ENCODE assay signal across 25 mouse cellular contexts in the genomic region with DNA sequence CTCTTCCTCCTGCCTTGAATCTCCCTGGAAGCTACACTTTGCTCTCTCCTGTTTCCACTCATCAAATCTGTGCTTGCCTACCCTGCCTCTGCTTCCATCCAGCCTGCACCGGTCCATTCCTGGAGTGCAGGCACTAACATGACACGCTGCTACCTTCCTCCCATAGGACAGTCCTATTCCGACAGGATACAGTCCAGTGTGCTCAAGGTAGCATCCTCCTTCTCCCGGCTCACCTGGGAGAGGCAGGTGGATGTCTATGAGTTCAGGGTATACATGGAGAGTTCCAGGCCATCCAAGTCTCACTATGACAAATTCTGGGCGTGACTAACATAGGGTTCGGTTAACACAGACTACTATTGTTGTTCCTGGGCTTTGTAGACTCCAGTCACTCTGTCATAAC. TPM values are rescaled to one million over a fixed set of nuclear protein-coding genes. Genes with fewer than 3 reads are reported as not detected.
DNase-seq lines count a peak whose midpoint lies in the region; ATAC-seq lines count a peak whose summit lies in the region.
"Had no signal": no experiment of that assay in that cellular context is flagged by ENCODE, and none has a peak within 500 bp of the region (broad histone marks: within the 10 kb centered on the region; RNA-seq: fewer than 3 reads in every experiment).

No protein-coding gene starts in this region.

- no peak overlapping the region for H3K27ac ChIP-seq in forebrain, embryonic 12.5 days
- no peak overlapping the region for H3K27ac ChIP-seq in forebrain, embryonic 10.5 days
- no peak overlapping the region for H3K27ac ChIP-seq in hindbrain, embryonic 13.5 days
- no peak overlapping the region for H3K27ac ChIP-seq in hindbrain, embryonic 10.5 days
- H3K27ac ChIP-seq in kidney, embryonic 16.5 days (ENCODE audit: low read length) = no peak overlapping the region
- H3K27ac ChIP-seq in neural tube, embryonic 12.5 days = no peak overlapping the region
- H3K27ac ChIP-seq in neural tube, embryonic 15.5 days (replicated peaks) = no peak overlapping the region
- H3K27ac ChIP-seq: embryonic facial prominence, embryonic 13.5 days; heart, adult 2 months; heart, embryonic 10.5 days; heart, embryonic 13.5 days; hindbrain, embryonic 14.5 days; intestine, embryonic 15.5 days had no signal

- no peak for DNase-seq in forebrain, embryonic 10.5 days (ENCODE audit: extremely low spot score, low spot score)
- no peak for DNase-seq in hindbrain, embryonic 10.5 days (ENCODE audit: low spot score)
- no peak for DNase-seq in kidney, adult 11 months
- DNase-seq: adrenal gland, adult 2 months; adrenal gland, postnatal 14 days; B cell, adult 2 months; cerebellum, adult 11 months; cerebellum, adult 2 months; cerebellum, adult 9-11 months; cerebellum, postnatal 25 days; forebrain, postnatal 0 days; gastrocnemius, postnatal 25 days; heart, adult 2 months had no signal

- H3K36me3 ChIP-seq in forebrain, embryonic 12.5 days (replicated peaks) = no peaks in the 10 kb centered on the region
- H3K36me3 ChIP-seq in forebrain, embryonic 10.5 days (replicated peaks) = no peaks in the 10 kb centered on the region
- no peaks in the 10 kb centered on the region for H3K36me3 ChIP-seq in hindbrain, embryonic 13.5 days
- H3K36me3 ChIP-seq in hindbrain, embryonic 10.5 days = no peaks in the 10 kb centered on the region
- no peaks in the 10 kb centered on the region for H3K36me3 ChIP-seq in kidney, embryonic 16.5 days (ENCODE audit: insufficient read depth, low read length)
- H3K36me3 ChIP-seq in neural tube, embryonic 12.5 days = no peaks in the 10 kb centered on the region
- H3K36me3 ChIP-seq in neural tube, embryonic 15.5 days = no peaks in the 10 kb centered on the region
- H3K36me3 ChIP-seq: embryonic facial prominence, embryonic 13.5 days; G1E; heart, embryonic 10.5 days; heart, embryonic 13.5 days; intestine, embryonic 15.5 days had no signal

- 0 out of 2 replicates have a peak, but pooled peaks have one; percentile 17 for ATAC-seq in forebrain, embryonic 12.5 days (ENCODE audit: low FRiP score)
- ATAC-seq in hindbrain, embryonic 13.5 days (ENCODE audit: low FRiP score) = 0 out of 2 replicates have a peak, but pooled peaks have one; percentile 49
- 0 out of 2 replicates have a peak, but pooled peaks have one; percentile 2 for ATAC-seq in kidney, embryonic 16.5 days (ENCODE audit: low FRiP score, low TSS enrichment)
- ATAC-seq in neural tube, embryonic 12.5 days (ENCODE audit: low FRiP score, low read depth) = 0 out of 2 replicates have a peak, but pooled peaks have one; percentile 65
- no peak for ATAC-seq in neural tube, embryonic 15.5 days (ENCODE audit: low FRiP score)
- ATAC-seq: forebrain, postnatal 0 days; intestine, embryonic 15.5 days had no signal

- H3K4me1 ChIP-seq in forebrain, embryonic 12.5 days = peaks cover 10% of the 10 kb centered on the region
- H3K4me1 ChIP-seq in forebrain, embryonic 10.5 days = peaks cover 11% of the 10 kb centered on the region
- peaks cover 10% of the 10 kb centered on the region for H3K4me1 ChIP-seq in hindbrain, embryonic 13.5 days (replicated peaks)
- H3K4me1 ChIP-seq in hindbrain, embryonic 10.5 days (replicated peaks) = peaks cover 14% of the 10 kb centered on the region
- H3K4me1 ChIP-seq in kidney, embryonic 16.5 days (ENCODE audit: insufficient read depth, low read length) = peaks cover 4% of the 10 kb centered on the region; the same call in 1 of the 2 replicates
- H3K4me1 ChIP-seq in neural tube, embryonic 12.5 days = peaks cover 7% of the 10 kb centered on the region
- peaks cover 9% of the 10 kb centered on the region for H3K4me1 ChIP-seq in neural tube, embryonic 15.5 days
- H3K4me1 ChIP-seq: intestine, embryonic 15.5 days had no signal

- H3K27me3 ChIP-seq in forebrain, embryonic 12.5 days = 0 out of 2 replicates have a peak, but pooled peaks cover 5% of the 10 kb centered on the region
- peaks cover 41% of the 10 kb centered on the region for H3K27me3 ChIP-seq in forebrain, embryonic 10.5 days (ENCODE audit: poor library complexity, severe bottlenecking)
- H3K27me3 ChIP-seq in hindbrain, embryonic 13.5 days = peaks cover 5% of the 10 kb centered on the region; the same call in 1 of the 2 replicates
- H3K27me3 ChIP-seq in hindbrain, embryonic 10.5 days (ENCODE audit: insufficient read depth, poor library complexity, severe bottlenecking) = peaks cover 32% of the 10 kb centered on the region
- peaks cover 14% of the 10 kb centered on the region; the same call in 1 of the 2 replicates for H3K27me3 ChIP-seq in kidney, embryonic 16.5 days (ENCODE audit: insufficient read depth, low read length)
- H3K27me3 ChIP-seq in neural tube, embryonic 12.5 days (replicated peaks) = no peaks in the 10 kb centered on the region
- peaks cover 9% of the 10 kb centered on the region; the same call in 1 of the 2 replicates for H3K27me3 ChIP-seq in neural tube, embryonic 15.5 days (replicated peaks)
- H3K27me3 ChIP-seq: CH12.LX had no signal

- 92% methylated on average over 6 of the region's 6 CpGs for WGBS in forebrain, embryonic 12.5 days
- 90% methylated on average over 6 of the region's 6 CpGs for WGBS in forebrain, embryonic 10.5 days
- WGBS in hindbrain, embryonic 13.5 days = 90% methylated on average over 6 of the region's 6 CpGs
- WGBS in hindbrain, embryonic 10.5 days = 87% methylated on average over 6 of the region's 6 CpGs
- 89% methylated on average over 6 of the region's 6 CpGs for WGBS in kidney, embryonic 16.5 days
- WGBS in neural tube, embryonic 12.5 days = 94% methylated on average over 6 of the region's 6 CpGs
- WGBS in neural tube, embryonic 15.5 days = 92% methylated on average over 6 of the region's 6 CpGs

- no peaks in the 10 kb centered on the region for H3K9me3 ChIP-seq in forebrain, embryonic 12.5 days
- H3K9me3 ChIP-seq in forebrain, embryonic 10.5 days = no peaks in the 10 kb centered on the region
- no peaks in the 10 kb centered on the region for H3K9me3 ChIP-seq in hindbrain, embryonic 13.5 days
- no peaks in the 10 kb centered on the region for H3K9me3 ChIP-seq in hindbrain, embryonic 10.5 days
- no peaks in the 10 kb centered on the region for H3K9me3 ChIP-seq in kidney, embryonic 16.5 days (ENCODE audit: low read length)
- H3K9me3 ChIP-seq in neural tube, embryonic 12.5 days = no peaks in the 10 kb centered on the region
- H3K9me3 ChIP-seq in neural tube, embryonic 15.5 days (replicated peaks) = no peaks in the 10 kb centered on the region
- H3K9me3 ChIP-seq: embryonic facial prominence, embryonic 13.5 days; G1E; heart, embryonic 10.5 days; heart, embryonic 13.5 days; intestine, embryonic 15.5 days had no signal

- no peak overlapping the region for H3K9ac ChIP-seq in forebrain, embryonic 12.5 days
- H3K9ac ChIP-seq in hindbrain, embryonic 13.5 days = no peak overlapping the region
- no peak overlapping the region for H3K9ac ChIP-seq in kidney, embryonic 16.5 days (replicated peaks; ENCODE audit: low read length)
- no peak overlapping the region for H3K9ac ChIP-seq in neural tube, embryonic 12.5 days
- no peak overlapping the region for H3K9ac ChIP-seq in neural tube, embryonic 15.5 days (replicated peaks)
- H3K9ac ChIP-seq: embryonic facial prominence, embryonic 13.5 days; forebrain, postnatal 0 days; heart, embryonic 13.5 days; hindbrain, embryonic 14.5 days; intestine, embryonic 15.5 days had no signal

- no peak overlapping the region for H3K4me2 ChIP-seq in forebrain, embryonic 12.5 days
- no peak overlapping the region for H3K4me2 ChIP-seq in hindbrain, embryonic 13.5 days
- H3K4me2 ChIP-seq in kidney, embryonic 16.5 days (replicated peaks; ENCODE audit: low read depth, low read length) = no peak overlapping the region
- H3K4me2 ChIP-seq in neural tube, embryonic 12.5 days (replicated peaks) = no peak overlapping the region
- H3K4me2 ChIP-seq in neural tube, embryonic 15.5 days = no peak overlapping the region
- H3K4me2 ChIP-seq: embryonic facial prominence, embryonic 13.5 days; heart, embryonic 13.5 days; hindbrain, embryonic 14.5 days; intestine, embryonic 15.5 days had no signal

- H3K4me3 ChIP-seq in forebrain, embryonic 12.5 days (replicated peaks) = no peak overlapping the region
- no peak overlapping the region for H3K4me3 ChIP-seq in forebrain, embryonic 10.5 days
- no peak overlapping the region for H3K4me3 ChIP-seq in hindbrain, embryonic 13.5 days
- H3K4me3 ChIP-seq in hindbrain, embryonic 10.5 days = no peak overlapping the region
- H3K4me3 ChIP-seq in kidney, embryonic 16.5 days (ENCODE audit: low read length) = no peak overlapping the region
- H3K4me3 ChIP-seq in neural tube, embryonic 12.5 days = no peak overlapping the region
- H3K4me3 ChIP-seq in neural tube, embryonic 15.5 days (replicated peaks) = no peak overlapping the region
- H3K4me3 ChIP-seq: embryonic facial prominence, embryonic 13.5 days; heart, adult 2 months; heart, embryonic 10.5 days; heart, embryonic 13.5 days; intestine, embryonic 15.5 days had no signal

RNA-seq across cellular contexts. Expression of a gene that starts 27.0 kb away (rescaled TPM):
- polyA plus RNA-seq in forebrain, embryonic 12.5 days (2016; fragmentation: Nextera tagmentation; extraction: Ambion mirVana) = 102 and 114 TPM in 2 replicates
- 110 and 111 TPM in 2 replicates for polyA plus RNA-seq in forebrain, embryonic 10.5 days (2016; fragmentation: Nextera tagmentation; extraction: Ambion mirVana)
- polyA plus RNA-seq in hindbrain, embryonic 13.5 days (2015; fragmentation: Nextera tagmentation; extraction: Ambion mirVana) = 72.3 and 76.3 TPM in 2 replicates
- 100 and 111 TPM in 2 replicates for polyA plus RNA-seq in hindbrain, embryonic 10.5 days (2016; fragmentation: Nextera tagmentation; extraction: Ambion mirVana)
- 208 and 225 TPM in 2 replicates for polyA plus RNA-seq in kidney, embryonic 16.5 days (2015; fragmentation: Nextera tagmentation; extraction: Ambion mirVana)
- polyA plus RNA-seq in neural tube, embryonic 12.5 days (2016; fragmentation: Nextera tagmentation; extraction: Ambion mirVana) = 109 and 111 TPM in 2 replicates
- polyA plus RNA-seq in neural tube, embryonic 15.5 days (2015; fragmentation: Nextera tagmentation; extraction: Ambion mirVana) = 73.5 and 85.4 TPM in 2 replicates
